Mouse (Mus musculus) stomach, embryonic 14.5 days (tissue): ENCODE measurements at regions not wholly inside any gene's neighbourhood (a gene's known extent, or its start where the extent isn't known, plus 50 kb on each side); places are given as distances from the start of the nearest gene placed in this dataset.

Experiments used
- ATAC-seq: fragments of 200-750 bp; cut with Nextera tagmentation; 2 replicates; pipeline ENCODE4 v1.8.0; 2017; ENCODE audit warnings: low read depth, moderate TSS enrichment; ENCODE audit not compliant: insufficient number of reproducible peaks, insufficient read depth, low FRiP score
- H3K27ac ChIP-seq: fragments of 300-500 bp; sonication (generic); 2 replicates; pipeline ENCODE4 v1.5.1; 2014; ENCODE audit warnings: mild to moderate bottlenecking, low read length, moderate library complexity, mixed read lengths
- H3K27me3 ChIP-seq: fragments of 300-500 bp; sonication (generic); 2 replicates; pipeline ENCODE4 v1.6.1; 2014; ENCODE audit warnings: low read length, control low read depth, mixed read lengths; ENCODE audit not compliant: control insufficient read depth, insufficient read depth
- H3K36me3 ChIP-seq: fragments of 300-500 bp; sonication (generic); 2 replicates; pipeline ENCODE4 v1.6.1; 2014; ENCODE audit warnings: mild to moderate bottlenecking, control low read depth, low read length, moderate library complexity, mixed read lengths; ENCODE audit not compliant: control insufficient read depth, insufficient read depth
- H3K4me1 ChIP-seq: fragments of 300-500 bp; sonication (generic); 2 replicates; pipeline ENCODE4 v1.6.1; 2014; ENCODE audit warnings: low read length, control low read depth, mixed read lengths; ENCODE audit not compliant: control insufficient read depth, insufficient read depth
- H3K4me2 ChIP-seq: fragments of 300-500 bp; sonication (generic); replicated peaks from 2 replicates; pipeline ENCODE4 v1.6.1; 2014; ENCODE audit warnings: low read depth, low read length, control low read depth
- H3K4me3 ChIP-seq: fragments of 300-500 bp; sonication (generic); 2 replicates; pipeline ENCODE4 v1.5.1; 2014; ENCODE audit warnings: low read depth, low read length, control low read depth
- H3K9ac ChIP-seq: fragments of 300-500 bp; sonication (generic); replicated peaks from 2 replicates; pipeline ENCODE4 v1.6.1; 2014; ENCODE audit warnings: low read depth, mild to moderate bottlenecking, control low read depth, low read length, moderate library complexity, mixed read lengths
- H3K9me3 ChIP-seq: fragments of 300-500 bp; sonication (generic); 2 replicates; pipeline ENCODE4 v1.6.1; 2016; ENCODE audit warnings: low read depth, low read length, control low read depth; ENCODE audit not compliant: control insufficient read depth
- WGBS: fragments of 180-500 bp; shearing (Covaris S2); extraction: QIAGEN DNeasy Blood & Tissue Kit; methylation state at CpG from one replicate; pipeline ENCODE4 v1.1.7; 2014; 5-methylcytosine and 5-hydroxymethylcytosine counted together

- Histone ChIP-seq H3K27me3 (no peaks in the 10 kb centered on the region), H3K27ac (no peak overlapping the region), H3K36me3 (no peaks in the 10 kb centered on the region), H3K9me3 (no peaks in the 10 kb centered on the region), H3K9ac (no peak overlapping the region), H3K4me2 (no peak overlapping the region), H3K4me3 (no peak overlapping the region), H3K4me1 (no peaks in the 10 kb centered on the region)
- WGBS, result 40% methylated on average over 3 of the region's 3 CpGs
- ATAC-seq, result no peak
Observed at GRCm38 (mm10) chr1:161560368-161560767, 65.9 kb downstream of the Tnfsf18 start.
